Mouse (Mus musculus) thymus, postnatal 25 days (tissue): Measurements from ENCODE around the gene Lix1l.
"Not testable (repeated sequence)": the region's sequence is repeated elsewhere in the genome, so short reads cannot be mapped to it uniquely, and the experiment has no call there.

Source experiments
- DNase-seq: peaks from one replicate; pipeline ENCODE4 v3.0.0; 2022

The Lix1l gene

GRCm38 (mm10) chr3:96593374-96593773 is 7.6 kb upstream of the Lix1l start:
- DNase-seq = no peak

- peak; percentile 95 for DNase-seq
Observed at GRCm38 (mm10) chr3:96593790-96594560, 7.0 kb upstream of the Lix1l start, which contains the start of gene Polr3gl. Gene Polr3gl (minus strand): TSS chr3:96594181.

GRCm38 (mm10) chr3:96594851-96595250 is 6.1 kb upstream of the Lix1l start:
- no peak for DNase-seq

- no peak for DNase-seq
Observed at GRCm38 (mm10) chr3:96595661-96596060, 5.3 kb upstream of the Lix1l start.

- DNase-seq = no peak
Observed at GRCm38 (mm10) chr3:96596228-96596707, 4.7 kb upstream of the Lix1l start, which contains the start of gene Ankrd34a. Gene Ankrd34a (plus strand): TSS chr3:96596636.

GRCm38 (mm10) chr3:96596855-96597254 is 4.1 kb upstream of the Lix1l start:
- no peak for DNase-seq

- DNase-seq = no peak
Observed at GRCm38 (mm10) chr3:96597435-96597891, 3.5 kb upstream of the Lix1l start.

- no peak for DNase-seq
Observed at GRCm38 (mm10) chr3:96598156-96599068, 2.5 kb upstream of the Lix1l start.

GRCm38 (mm10) chr3:96599069-96599393 is 1.9 kb upstream of the Lix1l start:
- no peak for DNase-seq

GRCm38 (mm10) chr3:96599411-96599810 is 1.5 kb upstream of the Lix1l start:
- DNase-seq = no peak

GRCm38 (mm10) chr3:96601251-96601787 is 370 bp downstream of the Lix1l start:
- DNase-seq = no peak

GRCm38 (mm10) chr3:96601941-96602703 is 1.2 kb downstream of the Lix1l start:
- DNase-seq = no peak

GRCm38 (mm10) chr3:96602704-96603084 is 1.7 kb downstream of the Lix1l start:
- DNase-seq = no peak

- DNase-seq = no peak
Observed at GRCm38 (mm10) chr3:96603311-96603710, 2.4 kb downstream of the Lix1l start.

- DNase-seq = not testable (repeated sequence)
Observed at GRCm38 (mm10) chr3:96606007-96606406, 5.1 kb downstream of the Lix1l start.

GRCm38 (mm10) chr3:96606618-96607017 is 5.7 kb downstream of the Lix1l start:
- no peak for DNase-seq

- DNase-seq = no peak
Observed at GRCm38 (mm10) chr3:96617941-96618340, 17.0 kb downstream of the Lix1l start.

GRCm38 (mm10) chr3:96623201-96623600 is 22.3 kb downstream of the Lix1l start:
- no peak for DNase-seq

- peak; percentile 94 for DNase-seq
Observed at GRCm38 (mm10) chr3:96629729-96630600, 29.0 kb downstream of the Lix1l start, which contains the start of gene Rbm8a. Gene Rbm8a (plus strand): TSS chr3:96629933.

GRCm38 (mm10) chr3:96632058-96632457 is 31.1 kb downstream of the Lix1l start:
- DNase-seq = no peak

GRCm38 (mm10) chr3:96634015-96634414 is 33.1 kb downstream of the Lix1l start:
- no peak for DNase-seq
